Mouse (Mus musculus): ENCODE results near the gene Hist1h3c.
A peak's percentile ranks its signal among the peaks of the same experiment; 100 is the strongest.

Hist1h3c gene

DNA sequence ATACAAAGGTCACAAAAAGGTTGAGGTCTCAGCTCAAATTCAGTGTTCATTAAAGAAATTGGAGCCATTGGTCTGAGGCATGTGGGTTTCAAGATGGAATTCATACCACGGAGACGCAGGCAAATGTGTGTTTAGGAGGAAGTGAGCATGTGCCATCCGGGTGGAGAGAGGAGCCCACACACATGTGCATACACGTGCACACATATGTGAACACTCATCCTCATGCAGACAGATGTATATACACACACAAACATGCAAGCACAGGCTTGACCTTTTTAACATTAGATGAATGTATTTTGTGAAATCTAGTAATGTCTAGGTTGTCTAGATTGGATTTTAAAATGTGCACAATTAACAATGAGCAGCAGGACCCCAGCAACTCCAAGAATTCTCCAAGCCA lies 43.2 kb downstream of the Hist1h3c start:
- DNase-seq = no peak

DNA sequence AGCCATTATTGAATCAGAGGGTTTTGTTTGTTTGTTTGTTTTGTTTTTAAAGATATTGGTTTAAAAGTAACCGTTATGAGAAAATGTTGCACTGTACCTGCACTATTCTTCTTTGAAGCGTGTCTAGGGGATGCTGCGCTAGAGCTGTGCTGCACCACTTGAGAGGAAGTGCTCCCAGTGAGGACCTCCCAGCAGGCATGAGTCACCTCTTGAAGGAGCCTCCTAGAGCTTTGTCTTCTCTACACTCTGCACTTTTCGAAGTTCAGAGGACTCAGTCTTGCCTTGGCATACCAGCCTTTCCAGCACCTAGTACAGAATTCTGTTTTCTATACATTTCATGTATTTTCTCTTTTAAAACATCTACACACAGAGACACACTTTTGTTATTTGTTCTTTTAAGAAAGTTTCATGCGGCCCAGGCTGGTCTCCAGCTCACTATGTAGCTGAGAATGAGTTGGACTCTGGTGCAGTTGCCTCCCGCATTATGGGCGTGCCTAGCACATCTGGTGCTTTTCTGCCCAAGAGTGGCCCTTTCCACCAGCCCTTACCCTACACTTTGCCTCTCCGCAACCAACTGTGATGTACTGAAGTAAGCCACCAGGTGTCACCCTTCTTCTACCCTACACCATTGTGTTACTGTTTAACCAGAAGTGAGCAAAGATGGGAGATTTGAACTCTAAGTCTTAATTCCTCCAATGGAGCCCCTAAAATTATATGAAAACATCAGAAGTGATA lies 44.4 kb downstream of the Hist1h3c start:
- peak; percentile 65 for DNase-seq

DNA sequence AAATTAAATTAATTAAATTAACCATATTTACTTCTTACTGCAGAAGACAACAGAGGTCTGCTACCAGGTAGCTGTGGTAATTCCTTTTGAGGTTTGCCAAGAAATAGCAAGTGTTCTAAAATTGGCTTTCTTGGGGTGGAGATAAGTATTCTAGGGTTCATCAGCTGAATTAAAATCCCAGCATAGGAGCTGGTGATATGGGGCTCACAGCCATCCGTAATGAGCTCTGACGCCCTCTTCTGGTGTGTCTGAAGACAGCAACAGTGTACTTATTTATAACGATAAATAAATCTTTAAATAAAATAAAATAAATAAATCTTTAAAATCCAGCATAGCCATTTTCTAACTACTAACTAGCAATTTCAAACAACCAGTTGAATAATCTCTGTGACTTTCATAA lies 45.6 kb downstream of the Hist1h3c start:
- no peak for DNase-seq

DNA sequence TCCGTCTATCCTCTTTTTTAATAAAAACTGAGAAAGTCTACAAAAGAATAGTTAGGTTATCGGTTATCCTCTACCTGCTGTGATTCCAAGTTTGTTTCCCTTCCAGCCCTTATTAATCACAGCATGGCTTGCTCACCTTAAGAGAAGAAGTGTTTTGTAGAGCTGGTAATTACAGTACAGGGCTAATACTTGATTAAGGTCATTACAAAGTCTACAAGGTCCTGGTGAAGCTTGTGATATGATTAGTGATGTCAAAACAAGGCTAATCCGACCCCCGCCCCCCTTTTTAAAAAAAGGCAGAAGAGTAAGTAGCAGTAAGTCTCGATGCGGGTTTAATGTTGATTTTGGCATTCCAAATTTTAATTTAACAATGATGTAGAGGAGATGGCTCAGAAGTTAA lies 46.4 kb downstream of the Hist1h3c start:
- DNase-seq = no peak

DNA sequence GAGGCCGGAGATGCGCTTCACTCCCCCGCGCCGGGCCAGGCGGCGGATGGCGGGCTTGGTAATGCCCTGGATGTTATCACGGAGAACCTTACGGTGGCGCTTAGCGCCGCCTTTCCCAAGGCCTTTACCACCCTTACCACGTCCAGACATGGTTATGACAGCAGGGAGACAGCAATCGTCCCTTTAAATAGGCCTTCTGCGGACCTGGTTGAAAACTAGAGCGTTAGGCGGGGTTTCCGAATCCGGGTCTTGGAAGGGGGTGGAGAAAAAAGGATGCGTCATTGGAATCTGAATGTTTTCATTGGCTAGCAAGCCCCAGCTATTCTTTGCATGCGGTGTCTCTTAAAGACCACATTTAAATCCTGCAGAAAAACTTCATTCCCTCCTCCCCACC lies 47.1 kb downstream of the Hist1h3c start, which contains the start of gene Hist1h4c:
Gene Hist1h4c (minus strand): TSS at position 155 of the 394 bp plus-strand sequence.
- DNase-seq = peak; percentile 98

DNA sequence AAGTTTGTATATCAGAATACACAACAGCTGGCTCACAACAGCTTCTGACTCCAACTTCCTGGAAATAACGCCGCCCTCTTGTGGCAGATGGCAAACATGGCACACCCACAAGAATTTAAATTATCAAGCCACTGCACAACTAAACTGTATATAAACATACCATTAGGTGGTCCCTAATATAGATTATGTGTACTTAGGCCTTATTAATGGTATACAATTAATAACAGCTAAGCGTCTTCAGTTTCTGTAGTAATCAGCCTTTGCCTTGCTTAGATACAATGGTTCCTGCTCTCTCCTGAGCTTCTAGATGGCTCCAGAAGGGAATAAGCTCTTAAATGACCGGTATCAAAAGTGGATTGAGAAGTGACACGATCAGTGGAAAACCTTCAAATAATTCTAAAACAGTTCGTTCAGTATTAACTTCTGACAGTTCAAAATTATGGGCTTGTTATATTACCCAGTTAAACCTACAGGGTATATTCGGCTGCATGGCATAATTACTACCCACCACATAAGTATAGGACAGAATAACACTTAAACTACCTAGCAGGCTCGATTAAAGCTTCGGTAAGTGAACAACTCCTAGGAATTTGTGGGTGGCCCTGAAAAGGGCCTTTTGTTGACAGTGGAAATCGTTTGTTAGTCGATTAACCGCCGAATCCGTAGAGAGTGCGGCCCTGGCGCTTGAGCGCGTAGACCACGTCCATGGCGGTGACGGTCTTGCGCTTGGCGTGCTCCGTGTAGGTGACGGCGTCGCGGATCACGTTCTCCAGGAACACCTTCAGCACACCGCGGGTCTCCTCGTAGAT lies 47.7 kb downstream of the Hist1h3c start:
- no peak for DNase-seq

DNA sequence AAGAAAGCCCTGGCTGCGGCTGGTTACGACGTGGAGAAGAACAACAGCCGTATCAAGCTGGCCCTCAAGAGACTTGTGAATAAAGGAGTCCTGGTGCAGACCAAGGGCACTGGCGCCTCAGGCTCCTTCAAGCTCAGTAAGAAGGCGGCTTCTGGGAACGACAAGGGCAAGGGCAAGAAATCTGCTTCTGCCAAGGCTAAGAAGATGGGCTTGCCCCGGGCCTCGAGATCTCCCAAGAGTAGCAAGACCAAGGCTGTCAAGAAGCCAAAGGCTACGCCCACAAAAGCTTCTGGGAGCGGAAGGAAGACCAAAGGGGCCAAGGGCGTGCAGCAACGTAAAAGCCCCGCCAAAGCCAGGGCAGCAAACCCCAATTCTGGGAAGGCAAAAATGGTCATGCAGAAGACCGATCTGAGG lies 49.3 kb downstream of the Hist1h3c start:
- DNase-seq = no peak

DNA sequence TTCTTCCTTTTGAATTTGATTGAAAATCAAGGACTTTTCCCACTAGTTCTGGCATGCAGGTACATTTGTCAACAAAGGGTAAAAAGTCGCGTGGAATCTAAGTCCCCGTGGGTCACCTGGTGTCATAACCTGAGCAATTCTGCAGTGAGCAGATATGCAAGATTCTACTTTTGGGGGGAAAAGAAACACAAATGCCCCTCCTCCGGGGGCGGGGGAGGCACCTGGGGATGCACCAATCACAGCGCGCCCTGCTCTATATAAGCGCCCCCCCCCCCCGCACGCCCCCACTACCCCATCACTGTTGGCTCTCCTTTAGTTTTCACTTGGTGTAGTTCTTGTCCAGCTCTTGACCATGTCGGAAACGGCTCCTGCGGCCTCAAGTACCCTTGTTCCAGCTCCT lies 49.9 kb downstream of the Hist1h3c start, which contains the start of gene Hist1h1t:
Gene Hist1h1t (plus strand): TSS at position 301 of the 400 bp plus-strand sequence.
- no peak for DNase-seq

Data from right cerebral cortex, postnatal 25 days (tissue).